Mouse (Mus musculus) lung, adult 18-20 months (tissue): ENCODE data around the gene Nfix.

Experiments used
- DNase-seq, 2 experiments: peaks; one replicate each; pipeline ENCODE4 v3.0.0; 2022; ENCODE audit warnings: mixed read lengths in 2 of 2

Gene Nfix

GRCm38 (mm10) chr8:84732996-84733395, 67.1 kb downstream of the Nfix start:
- DNase-seq: peak; percentile 61 to 69

- no peak for DNase-seq
Observed at GRCm38 (mm10) chr8:84732545-84732944, 67.6 kb downstream of the Nfix start.

GRCm38 (mm10) chr8:84731371-84732177, 68.6 kb downstream of the Nfix start:
- DNase-seq: no peak

GRCm38 (mm10) chr8:84730541-84731370, 69.4 kb downstream of the Nfix start:
- DNase-seq: no peak

- DNase-seq: peak; percentile 45 to 63
Observed at GRCm38 (mm10) chr8:84729921-84730362, 70.2 kb downstream of the Nfix start.

GRCm38 (mm10) chr8:84728474-84728873, 71.7 kb downstream of the Nfix start:
- no peak for DNase-seq

- DNase-seq: peak; percentile 65 to 78
Observed at GRCm38 (mm10) chr8:84725941-84726259, 74.2 kb downstream of the Nfix start.

- DNase-seq: no peak
Observed at GRCm38 (mm10) chr8:84725246-84725940, 74.8 kb downstream of the Nfix start.

GRCm38 (mm10) chr8:84724683-84725082, 75.5 kb downstream of the Nfix start:
- no peak for DNase-seq

GRCm38 (mm10) chr8:84723571-84723900, 76.6 kb downstream of the Nfix start:
- no peak for DNase-seq

- DNase-seq: peak; percentile 93 to 96
Observed at GRCm38 (mm10) chr8:84722850-84723570, 77.1 kb downstream of the Nfix start, which contains the start of gene G430095P16Rik. Gene G430095P16Rik, plus strand, starts transcription at chr8:84723007.

GRCm38 (mm10) chr8:84722530-84722849, 77.7 kb downstream of the Nfix start:
- no peak for DNase-seq

- DNase-seq: no peak
Observed at GRCm38 (mm10) chr8:84718959-84719690, 81.0 kb downstream of the Nfix start.

- no peak for DNase-seq
Observed at GRCm38 (mm10) chr8:84718476-84718875, 81.7 kb downstream of the Nfix start.

GRCm38 (mm10) chr8:84716790-84717189, 83.4 kb downstream of the Nfix start:
- DNase-seq: no peak

- no peak for DNase-seq
Observed at GRCm38 (mm10) chr8:84715893-84716468, 84.2 kb downstream of the Nfix start.

- DNase-seq: no peak
Observed at GRCm38 (mm10) chr8:84714161-84714560, 86.0 kb downstream of the Nfix start.

- DNase-seq: no peak
Observed at GRCm38 (mm10) chr8:84713381-84713780, 86.8 kb downstream of the Nfix start.

GRCm38 (mm10) chr8:84712759-84713120, 87.4 kb downstream of the Nfix start:
- no peak for DNase-seq

GRCm38 (mm10) chr8:84711933-84712758, 88.0 kb downstream of the Nfix start:
- DNase-seq: peak; percentile 57 to 74

- DNase-seq: peak in 1 of 2 experiments; percentile 69
Observed at GRCm38 (mm10) chr8:84711312-84711711, 88.8 kb downstream of the Nfix start.
